Mouse (Mus musculus): ENCODE results near the gene Bcar3. TPM values are rescaled to one million over a fixed set of nuclear protein-coding genes. Genes with fewer than 3 reads are reported as not detected.
A peak's percentile ranks its signal among the peaks of the same experiment; 100 is the strongest.

Gene Bcar3
- total RNA-seq, 2 experiments from 2014 or later = 8.0 to 9.1 TPM

- peak; percentile 25 to 27 for DNase-seq
Observed at GRCm38 (mm10) chr3:122419610-122420409, 125.9 kb downstream of the Bcar3 start.

GRCm38 (mm10) chr3:122420410-122420774 lies 126.5 kb downstream of the Bcar3 start:
- peak; percentile 13 to 15 for DNase-seq

- DNase-seq = no peak
Observed at GRCm38 (mm10) chr3:122421042-122421702, 127.2 kb downstream of the Bcar3 start.

GRCm38 (mm10) chr3:122421802-122422201 lies 127.9 kb downstream of the Bcar3 start:
- DNase-seq = no peak

- no peak for DNase-seq
Observed at GRCm38 (mm10) chr3:122422276-122422675, 128.3 kb downstream of the Bcar3 start.

- no peak for DNase-seq
Observed at GRCm38 (mm10) chr3:122423643-122424042, 129.7 kb downstream of the Bcar3 start.

- no peak for DNase-seq
Observed at GRCm38 (mm10) chr3:122428325-122428821, 134.4 kb downstream of the Bcar3 start.

GRCm38 (mm10) chr3:122430780-122431497 lies 137.0 kb downstream of the Bcar3 start:
- DNase-seq = no peak

- no peak for DNase-seq
Observed at GRCm38 (mm10) chr3:122432811-122433406, 139.0 kb downstream of the Bcar3 start.

- DNase-seq = no peak
Observed at GRCm38 (mm10) chr3:122433975-122434626, 140.2 kb downstream of the Bcar3 start.

GRCm38 (mm10) chr3:122434983-122435935 lies 141.3 kb downstream of the Bcar3 start:
- DNase-seq = no peak

- no peak for DNase-seq
Observed at GRCm38 (mm10) chr3:122438143-122438825, 144.3 kb downstream of the Bcar3 start.

- DNase-seq = no peak
Observed at GRCm38 (mm10) chr3:122445696-122446095, 151.8 kb downstream of the Bcar3 start.

- DNase-seq = no peak
Observed at GRCm38 (mm10) chr3:122446678-122447077, 152.7 kb downstream of the Bcar3 start.

GRCm38 (mm10) chr3:122448196-122448595 lies 154.3 kb downstream of the Bcar3 start:
- no peak for DNase-seq

- no peak for DNase-seq
Observed at GRCm38 (mm10) chr3:122450041-122450440, 156.1 kb downstream of the Bcar3 start.

- no peak for DNase-seq
Observed at GRCm38 (mm10) chr3:122453875-122454274, 159.9 kb downstream of the Bcar3 start.

GRCm38 (mm10) chr3:122456156-122456555 lies 162.2 kb downstream of the Bcar3 start:
- DNase-seq = no peak

- DNase-seq = no peak
Observed at GRCm38 (mm10) chr3:122456807-122457206, 162.9 kb downstream of the Bcar3 start.

GRCm38 (mm10) chr3:122457723-122458122 lies 163.8 kb downstream of the Bcar3 start:
- DNase-seq = no peak
